Mouse (Mus musculus): Measurements from ENCODE around the gene Grb2.

GRCm38 (mm10) chr11:115595209-115595608 lies 113.2 kb downstream of the Grb2 start:
- TF ChIP-seq EP300 (optimal IDR thresholded peaks at IDR 0.05), result no peak
- peak; percentile 29; the same call in 1 of the 2 replicates for TF ChIP-seq CTCF (IDR thresholded peaks at IDR 0.05; ENCODE audit: low read depth)
